Mouse (Mus musculus): ENCODE data around the gene Zfp28. TPM values are rescaled to one million over a fixed set of nuclear protein-coding genes. Genes with fewer than 3 reads are reported as not detected.

Zfp28 gene
- polyA plus RNA-seq, 1 experiment from 2014 or later = 14.9 TPM

DNA sequence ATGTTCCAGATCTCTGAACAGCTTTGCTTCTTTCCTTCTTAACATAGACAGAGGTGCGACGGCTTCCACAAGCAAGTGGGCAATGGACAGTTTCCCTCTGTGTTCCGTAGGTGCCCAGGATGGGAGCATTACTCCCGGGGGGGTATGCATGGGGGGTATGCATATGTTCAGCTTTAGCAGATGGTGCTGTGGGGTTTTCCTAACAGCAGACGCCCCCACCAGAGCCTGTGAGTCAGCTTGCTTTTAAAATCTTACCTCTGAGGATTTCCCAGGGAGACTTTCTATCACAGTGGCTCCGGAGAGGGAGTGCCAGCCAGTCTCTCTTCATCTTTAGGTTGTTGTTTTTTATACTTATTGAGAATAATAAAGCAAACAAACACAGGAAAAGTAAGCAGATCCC is 36.8 kb downstream of the Zfp28 start:
- ATAC-seq (ENCODE audit: insufficient read depth, low FRiP score, low TSS enrichment) = no peak
- H3K27ac ChIP-seq (ENCODE audit: low read depth, low read length) = no peak overlapping the region
- H3K27me3 ChIP-seq (ENCODE audit: control insufficient read depth, insufficient read depth, low read length) = no peaks in the 10 kb centered on the region
- no peak overlapping the region for H3K4me2 ChIP-seq (ENCODE audit: low read depth)
- H3K9me3 ChIP-seq (ENCODE audit: control insufficient read depth, low read length) = 0 out of 2 replicates have a peak, but pooled peaks cover 4% of the 10 kb centered on the region
- H3K4me1 ChIP-seq (ENCODE audit: control insufficient read depth, insufficient read depth, low read length) = no peaks in the 10 kb centered on the region
- H3K36me3 ChIP-seq (ENCODE audit: control insufficient read depth, insufficient read depth, low read length) = no peaks in the 10 kb centered on the region
- 76% methylated on average over 6 of the region's 6 CpGs for WGBS
- no peak overlapping the region for H3K9ac ChIP-seq (ENCODE audit: low read length)
- no peak for DNase-seq (ENCODE audit: low spot score)
- H3K4me3 ChIP-seq (ENCODE audit: low read depth, low read length) = no peak overlapping the region

- H3K4me1 ChIP-seq (ENCODE audit: control insufficient read depth, insufficient read depth, low read length) = no peaks in the 10 kb centered on the region
- H3K9me3 ChIP-seq (ENCODE audit: control insufficient read depth, low read length) = no peaks in the 10 kb centered on the region
- WGBS = 86% methylated on average over 3 of the region's 3 CpGs
- ATAC-seq (ENCODE audit: insufficient read depth, low FRiP score, low TSS enrichment) = no peak
- no peaks in the 10 kb centered on the region for H3K27me3 ChIP-seq (ENCODE audit: control insufficient read depth, insufficient read depth, low read length)
- H3K36me3 ChIP-seq (ENCODE audit: control insufficient read depth, insufficient read depth, low read length) = no peaks in the 10 kb centered on the region
- H3K27ac ChIP-seq (ENCODE audit: low read depth, low read length) = no peak overlapping the region
- H3K4me2 ChIP-seq (ENCODE audit: low read depth) = no peak overlapping the region
- H3K9ac ChIP-seq (ENCODE audit: low read length) = no peak overlapping the region
- no peak overlapping the region for H3K4me3 ChIP-seq (ENCODE audit: low read depth, low read length)
- no peak for DNase-seq (ENCODE audit: low spot score)
Measured at GRCm38 (mm10) chr7:6429381-6429780, 46.3 kb downstream of the Zfp28 start.

GRCm38 (mm10) chr7:6430342-6430741 is 47.2 kb downstream of the Zfp28 start:
- 44% methylated on average over 2 of the region's 2 CpGs for WGBS

GRCm38 (mm10) chr7:6438388-6438787 is 55.3 kb downstream of the Zfp28 start, which contains the start of gene Olfr1344:
Gene Olfr1344, plus strand, starts transcription at chr7:6438688.
- no peak within 1 kb of the TSS for H3K4me2 ChIP-seq (ENCODE audit: low read depth)
- H3K4me3 ChIP-seq (ENCODE audit: low read depth, low read length) = no peak within 1 kb of the TSS
- ATAC-seq (ENCODE audit: insufficient read depth, low FRiP score, low TSS enrichment) (no peak), DNase-seq (ENCODE audit: low spot score) (no peak)
- no peaks in the 10 kb centered on the region; the same call in 1 of the 2 replicates for H3K9me3 ChIP-seq (ENCODE audit: control insufficient read depth, low read length)
- no peak within 1 kb of the TSS for H3K9ac ChIP-seq (ENCODE audit: low read length)
- whole genome bisulfite sequencing = 81% methylated on average over 3 of the region's 3 CpGs
- H3K27ac ChIP-seq (ENCODE audit: low read depth, low read length) = no peak within 1 kb of the TSS
- H3K27me3 ChIP-seq (ENCODE audit: control insufficient read depth, insufficient read depth, low read length) = no peaks in the 10 kb centered on the region
- peaks cover 6% of the 10 kb centered on the region for H3K4me1 ChIP-seq (ENCODE audit: control insufficient read depth, insufficient read depth, low read length)
- no peaks in the 10 kb centered on the region for H3K36me3 ChIP-seq (ENCODE audit: control insufficient read depth, insufficient read depth, low read length)

More at GRCm38 (mm10) chr7:6430342-6430741, 47.2 kb downstream of the Zfp28 start:
- Histone ChIP-seq H3K27ac (ENCODE audit: low read depth, low read length) (no peak overlapping the region), H3K36me3 (ENCODE audit: control insufficient read depth, insufficient read depth, low read length) (no peaks in the 10 kb centered on the region), H3K4me3 (ENCODE audit: low read depth, low read length) (no peak overlapping the region), H3K27me3 (ENCODE audit: control insufficient read depth, insufficient read depth, low read length) (no peaks in the 10 kb centered on the region), H3K4me2 (ENCODE audit: low read depth) (no peak overlapping the region), H3K4me1 (ENCODE audit: control insufficient read depth, insufficient read depth, low read length) (peaks cover 6% of the 10 kb centered on the region), H3K9ac (ENCODE audit: low read length) (no peak overlapping the region), H3K9me3 (ENCODE audit: control insufficient read depth, low read length) (no peaks in the 10 kb centered on the region)
- DNase-seq (ENCODE audit: low spot score) = peak; percentile 37
- no peak for ATAC-seq (ENCODE audit: insufficient read depth, low FRiP score, low TSS enrichment)

DNA sequence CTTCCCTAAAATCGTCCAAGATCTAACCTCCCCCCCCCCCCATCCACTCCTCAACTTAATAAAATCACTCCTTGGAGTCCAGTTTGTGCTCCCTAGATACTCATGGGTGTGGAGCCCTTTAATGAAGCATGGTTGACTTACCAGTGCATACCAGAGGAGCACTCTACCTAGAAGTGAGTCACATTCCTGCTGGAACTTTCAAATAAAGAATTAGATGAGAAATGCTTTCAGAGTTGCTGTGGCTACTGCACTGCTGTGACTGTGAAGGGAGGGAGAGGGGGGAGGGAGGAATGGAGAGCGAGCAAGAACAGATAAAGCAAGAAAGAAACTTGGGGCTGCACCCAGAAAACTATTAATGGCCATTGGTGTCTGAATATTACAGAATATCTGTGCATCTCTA is 58.1 kb downstream of the Zfp28 start:
- Histone ChIP-seq H3K27ac (ENCODE audit: low read depth, low read length) (no peak overlapping the region), H3K9me3 (ENCODE audit: control insufficient read depth, low read length) (no peaks in the 10 kb centered on the region; the same call in 1 of the 2 replicates), H3K4me1 (ENCODE audit: control insufficient read depth, insufficient read depth, low read length) (no peaks in the 10 kb centered on the region), H3K4me2 (ENCODE audit: low read depth) (no peak overlapping the region), H3K27me3 (ENCODE audit: control insufficient read depth, insufficient read depth, low read length) (no peaks in the 10 kb centered on the region), H3K9ac (ENCODE audit: low read length) (no peak overlapping the region), H3K4me3 (ENCODE audit: low read depth, low read length) (no peak overlapping the region), H3K36me3 (ENCODE audit: control insufficient read depth, insufficient read depth, low read length) (no peaks in the 10 kb centered on the region)
- WGBS = 64% methylated on average over 2 of the region's 2 CpGs
- ATAC-seq (ENCODE audit: insufficient read depth, low FRiP score, low TSS enrichment) (no peak), DNase-seq (ENCODE audit: low spot score) (no peak)

Other genes with a start within 250 kb of the Zfp28 start
- 12.5 and 12.9 TPM in 2 replicates for gene Zfp787, start 227.3 kb upstream of the Zfp28 start, polyA plus RNA-seq (2014; fragmentation: Nextera tagmentation; extraction: Ambion mirVana)
- gene Zfp444, start 211.1 kb upstream of the Zfp28 start, polyA plus RNA-seq (2014; fragmentation: Nextera tagmentation; extraction: Ambion mirVana) = 71.2 and 71.5 TPM in 2 replicates
- gene Galp, start 186.2 kb upstream of the Zfp28 start, polyA plus RNA-seq (2014; fragmentation: Nextera tagmentation; extraction: Ambion mirVana) = not detected in 2 replicates
- not detected in 2 replicates for gene Zscan5b, start 161.0 kb upstream of the Zfp28 start, polyA plus RNA-seq (2014; fragmentation: Nextera tagmentation; extraction: Ambion mirVana)
- gene Epp13, start 130.6 kb upstream of the Zfp28 start, polyA plus RNA-seq (2014; fragmentation: Nextera tagmentation; extraction: Ambion mirVana) = not detected in 2 replicates
- 11.0 and 14.0 TPM in 2 replicates for gene Zfp667, start 96.7 kb upstream of the Zfp28 start, polyA plus RNA-seq (2014; fragmentation: Nextera tagmentation; extraction: Ambion mirVana)
- gene Zfp583, start 52.0 kb upstream of the Zfp28 start, polyA plus RNA-seq (2014; fragmentation: Nextera tagmentation; extraction: Ambion mirVana) = 8.2 and 9.4 TPM in 2 replicates
- gene Gm3854, start 39.5 kb upstream of the Zfp28 start, polyA plus RNA-seq (2014; fragmentation: Nextera tagmentation; extraction: Ambion mirVana) = 2.7 and 3.3 TPM in 2 replicates
- gene Zfp78, start 20.0 kb upstream of the Zfp28 start, polyA plus RNA-seq (2014; fragmentation: Nextera tagmentation; extraction: Ambion mirVana) = 3.0 and 3.3 TPM in 2 replicates
- 0.07 and 0.33 TPM in 2 replicates for gene Smim17, start 15.4 kb downstream of the Zfp28 start, polyA plus RNA-seq (2014; fragmentation: Nextera tagmentation; extraction: Ambion mirVana)
- not detected in 2 replicates for gene Gm20715, start 27.0 kb downstream of the Zfp28 start, polyA plus RNA-seq (2014; fragmentation: Nextera tagmentation; extraction: Ambion mirVana)
- gene Olfr1344, start 55.4 kb downstream of the Zfp28 start, polyA plus RNA-seq (2014; fragmentation: Nextera tagmentation; extraction: Ambion mirVana) = not detected in 2 replicates
- not detected in 2 replicates for gene Olfr1336, start 72.9 kb downstream of the Zfp28 start, polyA plus RNA-seq (2014; fragmentation: Nextera tagmentation; extraction: Ambion mirVana)
- not detected in 2 replicates for gene Olfr1346, start 83.8 kb downstream of the Zfp28 start, polyA plus RNA-seq (2014; fragmentation: Nextera tagmentation; extraction: Ambion mirVana)
- not detected in 2 replicates for gene Olfr5, start 103.6 kb downstream of the Zfp28 start, polyA plus RNA-seq (2014; fragmentation: Nextera tagmentation; extraction: Ambion mirVana)
- gene Olfr1347, start 116.5 kb downstream of the Zfp28 start, polyA plus RNA-seq (2014; fragmentation: Nextera tagmentation; extraction: Ambion mirVana) = not detected in 2 replicates
- not detected in 2 replicates for gene Olfr1348, start 125.5 kb downstream of the Zfp28 start, polyA plus RNA-seq (2014; fragmentation: Nextera tagmentation; extraction: Ambion mirVana)
- gene Olfr1349, start 139.7 kb downstream of the Zfp28 start, polyA plus RNA-seq (2014; fragmentation: Nextera tagmentation; extraction: Ambion mirVana) = 0.19 TPM in 1 of 2 replicates, not detected in the other
- not detected in 2 replicates for gene Olfr1350, start 181.5 kb downstream of the Zfp28 start, polyA plus RNA-seq (2014; fragmentation: Nextera tagmentation; extraction: Ambion mirVana)

All from neural tube, embryonic 11.5 days (tissue).